Mouse (Mus musculus): Measurements from ENCODE around the gene Foxo3.

DNA sequence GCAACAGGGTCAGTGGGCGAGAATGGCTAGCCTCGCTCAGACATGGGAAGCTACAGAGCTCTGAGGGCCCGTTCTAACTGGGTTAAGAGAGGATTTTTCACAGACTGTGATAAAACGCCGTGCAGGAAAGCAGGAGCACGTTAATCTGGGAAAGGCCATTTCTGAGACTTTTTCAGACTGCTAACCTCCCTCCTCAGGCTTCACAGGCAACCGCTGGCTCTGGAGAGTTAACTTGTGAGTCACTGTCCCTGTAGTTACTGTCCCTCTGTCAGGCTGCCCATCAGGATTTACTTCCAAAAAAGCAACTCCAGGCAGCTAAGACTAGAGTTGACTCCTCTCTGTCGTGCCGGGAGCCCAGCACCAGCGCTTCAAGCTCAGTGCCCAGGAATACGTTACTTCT is 54.6 kb downstream of the Foxo3 start:
- TF ChIP-seq CTCF (IDR thresholded peaks at IDR 0.05; ENCODE audit: borderline replicate concordance, insufficient read depth, low read length): no peak
- TF ChIP-seq POLR2A (IDR thresholded peaks at IDR 0.05; ENCODE audit: low read depth, low read length): no peak

Data from embryonic fibroblast, embryonic 13.5 days (primary cell).